Mouse (Mus musculus) CH12.LX (cell line): ENCODE results near the gene Hells. TPM values are rescaled to one million over a fixed set of nuclear protein-coding genes. Genes with fewer than 3 reads are reported as not detected.

Experiments used
- DNase-seq: peaks from one replicate; pipeline ENCODE4 v3.0.0-alpha.2; 2013; ENCODE audit errors: extremely low read depth
- H3K27ac ChIP-seq: 2 replicates; pipeline ENCODE4 v1.5.1; 2012; ENCODE audit warnings: low read depth, mild to moderate bottlenecking, control low read depth, moderate library complexity; ENCODE audit not compliant: insufficient read depth
- H3K27me3 ChIP-seq: replicated peaks from 2 replicates; pipeline ENCODE3; 2012; ENCODE audit warnings: inconsistent platforms
- H3K36me3 ChIP-seq, 2 experiments: replicated peaks in 1 of 2; 2 replicates each; pipeline versions ENCODE3 to v1.6.1; 2012; ENCODE audit warnings: inconsistent platforms in 1 of 2, low read length in 1 of 2, mild to moderate bottlenecking in 1 of 2, mixed read lengths in 1 of 2, moderate library complexity in 1 of 2; ENCODE audit not compliant: control insufficient read depth in 1 of 2, insufficient read depth in 1 of 2
- H3K4me1 ChIP-seq, 2 experiments: 2 replicates each; pipeline ENCODE4 v1.6.1; 2012; ENCODE audit warnings: inconsistent platforms in 1 of 2, moderate library complexity in 1 of 2; ENCODE audit not compliant: insufficient read depth in 2 of 2, control insufficient read depth in 1 of 2
- H3K4me2 ChIP-seq: 2 replicates; pipeline ENCODE4 v1.6.1; 2012; ENCODE audit warnings: low read depth, mild to moderate bottlenecking, control low read depth; ENCODE audit not compliant: poor library complexity, insufficient read depth, severe bottlenecking
- H3K4me3 ChIP-seq, 3 experiments: fragments of 150-350 bp in 1 of 3; sonication (generic) in 1 of 3; replicated peaks in 1 of 3; 2 replicates each; pipeline versions ENCODE3 to v1.5.1; 2011 to 2012; ENCODE audit warnings: low read depth in 2 of 3, low read length in 2 of 3, mild to moderate bottlenecking in 2 of 3, moderate library complexity in 2 of 3, control low read depth in 1 of 3, improper control_type of control experiment in 1 of 3, inconsistent platforms in 1 of 3, mixed read lengths in 1 of 3; ENCODE audit not compliant: poor library complexity in 1 of 3
- H3K79me2 ChIP-seq: replicated peaks from 2 replicates; pipeline ENCODE4 v1.6.1; 2012; ENCODE audit warnings: mild to moderate bottlenecking, moderate library complexity; ENCODE audit not compliant: control insufficient read depth, poor library complexity, insufficient read depth, severe bottlenecking; ENCODE audit errors: extremely low read depth
- H3K9ac ChIP-seq: 2 replicates; pipeline ENCODE4 v1.6.1; 2012; ENCODE audit warnings: low read depth, mild to moderate bottlenecking, control low read depth, moderate library complexity; ENCODE audit not compliant: insufficient read depth
- H3K9me3 ChIP-seq: replicated peaks from 2 replicates; pipeline ENCODE3; 2012; ENCODE audit warnings: low read length, inconsistent platforms, mixed read lengths
- CTCF ChIP-seq, 2 experiments: IDR thresholded peaks in 1 of 2; conservative IDR thresholded peaks in 1 of 2; 2 replicates each; pipeline ENCODE4 v1.5.1; 2011 to 2012; ENCODE audit warnings: low read depth in 2 of 2, low read length in 2 of 2, improper control_type of control experiment in 1 of 2, inconsistent platforms in 1 of 2, mild to moderate bottlenecking in 1 of 2, moderate library complexity in 1 of 2
- E2F4 ChIP-seq: IDR thresholded peaks from 2 replicates; pipeline ENCODE4 v1.6.1; 2011; ENCODE audit warnings: low read depth, low read length, improper control_type of control experiment; ENCODE audit not compliant: insufficient replicate concordance
- ELF1 ChIP-seq: IDR thresholded peaks from 2 replicates; pipeline ENCODE4 v1.6.1; 2014; ENCODE audit warnings: low read depth, mild to moderate bottlenecking, inconsistent platforms, low read length, improper control_type of control experiment
- EP300 ChIP-seq: IDR thresholded peaks from 2 replicates; pipeline ENCODE4 v1.6.1; 2011; ENCODE audit warnings: low read length, improper control_type of control experiment
- GABPA ChIP-seq: IDR thresholded peaks from 2 replicates; pipeline ENCODE4 v1.6.1; 2012; ENCODE audit warnings: low read depth, low read length, improper control_type of control experiment, inconsistent platforms; ENCODE audit not compliant: insufficient replicate concordance
- HCFC1 ChIP-seq: IDR thresholded peaks from 2 replicates; pipeline ENCODE4 v1.6.1; 2012; ENCODE audit warnings: low read depth, mild to moderate bottlenecking, inconsistent platforms, low read length, improper control_type of control experiment
- IRF4 ChIP-seq: IDR thresholded peaks from 2 replicates; pipeline ENCODE4 v1.6.1; 2014; ENCODE audit warnings: low read depth, mild to moderate bottlenecking, inconsistent platforms, low read length, improper control_type of control experiment
- JUND ChIP-seq: conservative IDR thresholded peaks from 2 replicates; pipeline ENCODE4 v1.6.1; 2011; ENCODE audit warnings: low read depth, low read length, improper control_type of control experiment
- KAT2A ChIP-seq: IDR thresholded peaks from 2 replicates; pipeline ENCODE4 v1.6.1; 2012; ENCODE audit warnings: low read length, improper control_type of control experiment, inconsistent platforms; ENCODE audit not compliant: insufficient replicate concordance
- MAFK ChIP-seq: IDR thresholded peaks from 2 replicates; pipeline ENCODE4 v1.6.1; 2011; ENCODE audit warnings: low read length, improper control_type of control experiment; ENCODE audit not compliant: insufficient replicate concordance
- MAZ ChIP-seq: IDR thresholded peaks from 2 replicates; pipeline ENCODE4 v1.6.1; 2012; ENCODE audit warnings: low read depth, mild to moderate bottlenecking, inconsistent platforms, low read length, improper control_type of control experiment, moderate library complexity
- MXI1 ChIP-seq: IDR thresholded peaks from 2 replicates; pipeline ENCODE4 v1.6.1; 2011; ENCODE audit warnings: mild to moderate bottlenecking, low read depth, low read length, improper control_type of control experiment
- NELFE ChIP-seq: IDR thresholded peaks from 2 replicates; pipeline ENCODE4 v1.6.1; 2011; ENCODE audit warnings: low read depth, low read length, improper control_type of control experiment
- PAX5 ChIP-seq: IDR thresholded peaks from 2 replicates; pipeline ENCODE4 v1.6.1; 2012; ENCODE audit warnings: low read length, inconsistent platforms, mixed read lengths
- POLR2A ChIP-seq: IDR thresholded peaks from 2 replicates; pipeline ENCODE4 v1.6.1; 2011; ENCODE audit warnings: low read depth, mild to moderate bottlenecking, improper control_type of control experiment, low read length
- RAD21 ChIP-seq: IDR thresholded peaks from 2 replicates; pipeline ENCODE4 v1.6.1; 2011; ENCODE audit warnings: low read depth, mild to moderate bottlenecking, low read length, improper control_type of control experiment, moderate library complexity
- RCOR1 ChIP-seq: conservative IDR thresholded peaks from 2 replicates; pipeline ENCODE4 v1.6.1; 2012; ENCODE audit warnings: low read depth, mild to moderate bottlenecking, inconsistent platforms, low read length, improper control_type of control experiment
- SIN3A ChIP-seq: IDR thresholded peaks from 2 replicates; pipeline ENCODE4 v1.6.1; 2012; ENCODE audit warnings: low read length, improper control_type of control experiment, inconsistent platforms
- SMC3 ChIP-seq: IDR thresholded peaks from 2 replicates; pipeline ENCODE4 v1.6.1; 2011; ENCODE audit warnings: low read depth, low read length, improper control_type of control experiment
- TCF12 ChIP-seq: IDR thresholded peaks from 2 replicates; pipeline ENCODE4 v1.6.1; 2014; ENCODE audit warnings: low read depth, mild to moderate bottlenecking, inconsistent platforms, low read length, improper control_type of control experiment
- UBTF ChIP-seq: IDR thresholded peaks from 2 replicates; pipeline ENCODE4 v1.6.1; 2012; ENCODE audit warnings: low read depth, mild to moderate bottlenecking, inconsistent platforms, low read length, improper control_type of control experiment, moderate library complexity
- USF1 ChIP-seq: IDR thresholded peaks from 2 replicates; pipeline ENCODE4 v1.6.1; 2014; ENCODE audit warnings: low read depth, mild to moderate bottlenecking, inconsistent platforms, low read length, improper control_type of control experiment
- ZC3H11A ChIP-seq: IDR thresholded peaks from 2 replicates; pipeline ENCODE4 v1.6.1; 2012; ENCODE audit warnings: low read depth, mild to moderate bottlenecking, inconsistent platforms, low read length, improper control_type of control experiment
- ZKSCAN1 ChIP-seq: IDR thresholded peaks from 2 replicates; pipeline ENCODE4 v1.6.1; 2012; ENCODE audit warnings: low read depth, inconsistent platforms, low read length, improper control_type of control experiment, borderline replicate concordance
- ZNF384 ChIP-seq: IDR thresholded peaks from 2 replicates; pipeline ENCODE4 v1.6.1; 2012; ENCODE audit warnings: low read depth, low read length, improper control_type of control experiment, inconsistent platforms
- dilution Hi-C: fragments of 300-500 bp; cut with MboI; formaldehyde crosslinking; loops from 2 replicates; pipeline ENCODE4 v1.14.3; 2020; ENCODE audit warnings: low sequenced_read_pairs; ENCODE audit not compliant: extremely low pct_unique_long_range_greater_than_20kb, extremely low pct_ligation_motif_present
- in situ Hi-C: fragments of 300-500 bp; cut with MboI; formaldehyde crosslinking; loops from 3 replicates; pipeline ENCODE4 v1.14.3; 2019; ENCODE audit warnings: low sequenced_read_pairs, low pct_ligation_motif_present, low pct_unique_long_range_greater_than_20kb, mixed read lengths
- polyA plus RNA-seq: library from polyadenylated mRNA; unstranded; fragments of >175 nt; gene quantifications from 2 replicates; pipeline ENCODE4 v1.2.1, GENCODE M21; 2012; ENCODE audit warnings: low read depth; ENCODE audit not compliant: insufficient read length
- total RNA-seq, 2 experiments: library from RNA; depleted of rRNA; stranded (reverse); fragments of 300-350 nt in 1 of 2; fragments of >200 nt in 1 of 2; gene quantifications; 2 replicates each; pipeline ENCODE4 v1.2.3; 2012 to 2014

The Hells gene
- total and polyA plus RNA-seq, 3 experiments = 73.2 to 393 (median 131) TPM

DNA sequence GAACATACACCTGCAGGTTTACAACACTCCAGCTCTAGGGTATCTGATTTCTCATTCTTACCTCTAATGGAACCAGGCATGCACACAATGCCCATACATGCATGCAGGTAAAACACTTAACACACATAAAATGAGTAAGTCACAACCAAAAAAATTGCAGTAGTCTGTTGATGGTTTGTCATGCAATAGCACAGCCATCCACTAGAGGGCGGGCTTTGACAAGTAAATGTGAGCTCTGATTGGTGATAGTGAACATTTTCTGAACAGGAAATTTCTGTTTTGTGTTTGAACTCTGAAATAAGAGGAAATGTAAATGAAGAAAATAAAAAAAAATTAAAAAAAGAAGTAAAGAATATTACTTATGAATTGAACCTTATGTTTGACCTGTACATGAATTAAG lies 51.3 kb downstream of the Hells start:
- H3K4me1 ChIP-seq = no peaks in the 10 kb centered on the region
- H3K27ac ChIP-seq = no peak overlapping the region
- no peaks in the 10 kb centered on the region for H3K27me3 ChIP-seq
- H3K4me3 ChIP-seq = no peak overlapping the region
- H3K36me3 ChIP-seq = peaks cover 0 to 5% of the 10 kb centered on the region in 2 experiments
- peak; percentile 62 for DNase-seq
- dilution Hi-C loops = no loop called here
- no peaks in the 10 kb centered on the region for H3K79me2 ChIP-seq
- no peak overlapping the region for H3K9ac ChIP-seq
- no peaks in the 10 kb centered on the region for H3K9me3 ChIP-seq
- no peak overlapping the region for H3K4me2 ChIP-seq
- in situ Hi-C loops = loop anchor here (25.0 kb wide), 1 partner anchor 1255 kb away; no protein-coding TSS in a partner anchor
- TF ChIP-seq ZKSCAN1 (no peak), ZC3H11A (peak; percentile 47), KAT2A (no peak), JUND (0 out of 2 replicates have a peak, but pooled peaks have one; percentile 9), POLR2A (no peak), UBTF (no peak), RCOR1 (no peak), IRF4 (no peak), CTCF (conservative IDR thresholded peaks at IDR 0.05 in 1 of 2, IDR thresholded peaks at IDR 0.05 in 1 of 2; ENCODE audit: low read depth in 2 of 2, low read length in 2 of 2) (peak; percentile 83 to 90), NELFE (0 out of 2 replicates have a peak, but pooled peaks have one; percentile 21), MAFK (no peak), ZNF384 (peak; percentile 60; the same call in 1 of the 2 replicates), USF1 (no peak), TCF12 (no peak), HCFC1 (no peak), E2F4 (0 out of 2 replicates have a peak, but pooled peaks have one; percentile 17), PAX5 (no peak), GABPA (no peak), MAZ (no peak), RAD21 (peak; percentile 97), SMC3 (peak; percentile 77), ELF1 (no peak), SIN3A (no peak), MXI1 (no peak), EP300 (no peak)
- TF ChIP-seq, all 38 proteins: peak for 8
